Mouse (Mus musculus) cerebellum, adult 2 months (tissue): Measurements from ENCODE around the gene Rangrf.

Experiments
- CTCF ChIP-seq: fragments of 200-500 bp; IDR thresholded peaks from 2 replicates; pipeline ENCODE4 v1.5.1; 2011; ENCODE audit warnings: low read depth, mild to moderate bottlenecking, control low read depth, low read length, moderate library complexity, borderline replicate concordance; ENCODE audit not compliant: insufficient read depth
- POLR2A ChIP-seq: fragments of 200-500 bp; IDR thresholded peaks from 2 replicates; pipeline ENCODE4 v1.6.1; 2011; ENCODE audit warnings: low read length, control low read depth, borderline replicate concordance; ENCODE audit not compliant: insufficient read depth

DNA sequence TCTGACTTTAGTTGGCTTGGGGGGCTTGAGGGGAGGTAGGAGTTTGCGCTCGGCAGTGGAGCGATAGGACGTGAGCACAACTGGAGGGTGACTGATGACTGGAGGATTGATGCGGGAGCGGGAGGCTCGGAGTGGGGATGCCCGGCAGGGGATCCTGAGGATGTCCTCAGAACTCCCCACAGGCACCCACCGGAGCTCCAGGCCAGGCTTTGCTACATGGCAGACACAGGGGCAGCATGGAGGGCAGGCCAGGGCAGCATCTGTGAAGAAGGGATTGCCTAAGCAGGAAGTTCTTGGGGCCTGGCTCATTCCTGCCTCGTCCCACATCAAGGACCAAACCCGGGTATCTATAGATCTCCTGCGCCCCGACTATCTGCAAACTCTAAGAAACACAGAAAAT lies 21.1 kb downstream of the Rangrf start:
- TF ChIP-seq CTCF: no peak
- no peak for TF ChIP-seq POLR2A
